Mouse (Mus musculus) kidney, postnatal 0 days (tissue): ENCODE results near the gene Nfe2l2. TPM values are rescaled to one million over a fixed set of nuclear protein-coding genes. Genes with fewer than 3 reads are reported as not detected.

ENCODE experiments used
- ATAC-seq: fragments of 200-750 bp; cut with Nextera tagmentation; replicated peaks from 2 replicates; pipeline ENCODE4 v1.8.0; 2017; ENCODE audit warnings: low read depth, moderate number of reproducible peaks, moderate TSS enrichment, moderate library complexity; ENCODE audit not compliant: low FRiP score
- DNase-seq: peaks from one replicate; pipeline ENCODE4 v3.0.0-alpha.2; 2016; ENCODE audit warnings: low spot score
- H3K27ac ChIP-seq: fragments of 300-500 bp; sonication (generic); 2 replicates; pipeline ENCODE4 v1.5.1; 2014; ENCODE audit warnings: mild to moderate bottlenecking
- H3K27me3 ChIP-seq: fragments of 300-500 bp; sonication (generic); 2 replicates; pipeline ENCODE4 v1.6.1; 2014; ENCODE audit warnings: low read length, mixed read lengths; ENCODE audit not compliant: insufficient read depth
- H3K36me3 ChIP-seq: fragments of 300-500 bp; sonication (generic); 2 replicates; pipeline ENCODE4 v1.6.1; 2014; ENCODE audit warnings: low read length, mixed read lengths; ENCODE audit not compliant: insufficient read depth
- H3K4me1 ChIP-seq: fragments of 300-500 bp; sonication (generic); replicated peaks from 2 replicates; pipeline ENCODE4 v1.6.1; 2014; ENCODE audit warnings: antibody characterized with exemption, low read length, mixed read lengths; ENCODE audit not compliant: insufficient read depth
- H3K4me2 ChIP-seq: fragments of 300-500 bp; sonication (generic); 2 replicates; pipeline ENCODE4 v1.6.1; 2014; ENCODE audit warnings: mild to moderate bottlenecking, low read length, moderate library complexity, mixed read lengths
- H3K4me3 ChIP-seq: fragments of 300-500 bp; sonication (generic); replicated peaks from 2 replicates; pipeline ENCODE4 v1.5.1; 2014; ENCODE audit warnings: low read depth, low read length
- H3K9ac ChIP-seq: fragments of 300-500 bp; sonication (generic); 2 replicates; pipeline ENCODE4 v1.6.1; 2014; ENCODE audit warnings: low read depth, low read length
- H3K9me3 ChIP-seq: fragments of 300-500 bp; sonication (generic); replicated peaks from 2 replicates; pipeline ENCODE4 v1.6.1; 2016; ENCODE audit warnings: low read length, inconsistent platforms, mixed read lengths
- CTCF ChIP-seq: IDR thresholded peaks from 2 replicates; pipeline ENCODE4 v1.5.1; 2016; ENCODE audit warnings: antibody characterized with exemption, low read depth, mild to moderate bottlenecking, moderate library complexity
- WGBS: fragments of 180-500 bp; shearing (Covaris S2); extraction: QIAGEN DNeasy Blood & Tissue Kit; methylation state at CpG from one replicate; pipeline ENCODE4 v1.1.7; 2014; 5-methylcytosine and 5-hydroxymethylcytosine counted together
- polyA plus RNA-seq: library from polyadenylated mRNA; unstranded; fragments of >200 nt; fragmentation: Nextera tagmentation; extraction: Ambion mirVana; gene quantifications from 2 replicates; pipeline ENCODE4 v1.2.1, GENCODE M21; 2015

The Nfe2l2 gene
- polyA plus RNA-seq: 96.6 and 97.0 TPM in 2 replicates

GRCm38 (mm10) chr2:75704234-75705161, at the start of gene Nfe2l2:
Nfe2l2 (minus strand) TSS chr2:75704641.
- Histone ChIP-seq H3K4me1 (peaks cover 22% of the 10 kb centered on the region), H3K36me3 (no peaks in the 10 kb centered on the region), H3K4me3 (peak within 1 kb of the TSS; percentile 78), H3K4me2 (peak within 1 kb of the TSS; percentile 75), H3K27me3 (no peaks in the 10 kb centered on the region), H3K9me3 (no peaks in the 10 kb centered on the region), H3K9ac (peak within 1 kb of the TSS; percentile 91), H3K27ac (peak within 1 kb of the TSS; percentile 99)
- under 1% methylated on average over 55 of the region's 58 CpGs for WGBS
- peak; percentile 66 for TF ChIP-seq CTCF
- ATAC-seq (peak; percentile 93), DNase-seq (peak; percentile 99)

- Histone ChIP-seq H3K4me1 (no peaks in the 10 kb centered on the region; the same call in 1 of the 2 replicates), H3K36me3 (no peaks in the 10 kb centered on the region), H3K4me3 (no peak overlapping the region), H3K9me3 (no peaks in the 10 kb centered on the region), H3K4me2 (no peak overlapping the region), H3K9ac (no peak overlapping the region), H3K27ac (no peak overlapping the region), H3K27me3 (no peaks in the 10 kb centered on the region)
- 84% methylated on average over 22 of the region's 22 CpGs for WGBS
- ATAC-seq: no peak
- no peak for TF ChIP-seq CTCF
- no peak for DNase-seq
Measured at GRCm38 (mm10) chr2:75752306-75753175, 48.1 kb upstream of the Nfe2l2 start.

- H3K9me3 ChIP-seq: no peaks in the 10 kb centered on the region
- WGBS: 20% methylated on average over 6 of the region's 6 CpGs
- no peak for ATAC-seq
- H3K9ac ChIP-seq: no peak overlapping the region
- H3K27ac ChIP-seq: no peak overlapping the region
- H3K36me3 ChIP-seq: no peaks in the 10 kb centered on the region
- no peak overlapping the region for H3K4me2 ChIP-seq
- no peak overlapping the region for H3K4me3 ChIP-seq
- H3K27me3 ChIP-seq: no peaks in the 10 kb centered on the region
- no peaks in the 10 kb centered on the region; the same call in 1 of the 2 replicates for H3K4me1 ChIP-seq
- DNase-seq: no peak
- no peak for TF ChIP-seq CTCF
Measured at GRCm38 (mm10) chr2:75751896-75752295, 47.5 kb upstream of the Nfe2l2 start.

GRCm38 (mm10) chr2:75750869-75751268, 46.4 kb upstream of the Nfe2l2 start:
- no peaks in the 10 kb centered on the region for H3K27me3 ChIP-seq
- no peak overlapping the region for H3K27ac ChIP-seq
- no peaks in the 10 kb centered on the region for H3K9me3 ChIP-seq
- H3K4me1 ChIP-seq: no peaks in the 10 kb centered on the region
- no peaks in the 10 kb centered on the region for H3K36me3 ChIP-seq
- ATAC-seq (no peak), DNase-seq (no peak)
- H3K4me3 ChIP-seq: no peak overlapping the region
- H3K9ac ChIP-seq: no peak overlapping the region
- WGBS: 84% methylated on average over 10 of the region's 10 CpGs
- no peak overlapping the region for H3K4me2 ChIP-seq
- TF ChIP-seq CTCF: no peak

- no peaks in the 10 kb centered on the region for H3K9me3 ChIP-seq
- H3K27ac ChIP-seq: no peak overlapping the region
- WGBS: 77% methylated on average over 2 of the region's 2 CpGs
- H3K4me3 ChIP-seq: no peak overlapping the region
- no peak for TF ChIP-seq CTCF
- H3K4me1 ChIP-seq: no peaks in the 10 kb centered on the region
- no peak for ATAC-seq
- H3K4me2 ChIP-seq: no peak overlapping the region
- H3K27me3 ChIP-seq: no peaks in the 10 kb centered on the region
- H3K36me3 ChIP-seq: no peaks in the 10 kb centered on the region
- no peak for DNase-seq
- no peak overlapping the region for H3K9ac ChIP-seq
Measured at GRCm38 (mm10) chr2:75750043-75750718, 45.7 kb upstream of the Nfe2l2 start.

- no peaks in the 10 kb centered on the region for H3K4me1 ChIP-seq
- H3K9me3 ChIP-seq: no peaks in the 10 kb centered on the region
- H3K36me3 ChIP-seq: no peaks in the 10 kb centered on the region
- TF ChIP-seq CTCF: no peak
- H3K9ac ChIP-seq: no peak overlapping the region
- ATAC-seq: no peak
- 91% methylated on average over 6 of the region's 6 CpGs for WGBS
- no peak for DNase-seq
- no peaks in the 10 kb centered on the region for H3K27me3 ChIP-seq
- H3K4me3 ChIP-seq: no peak overlapping the region
- no peak overlapping the region for H3K4me2 ChIP-seq
- no peak overlapping the region for H3K27ac ChIP-seq
Measured at GRCm38 (mm10) chr2:75748841-75749240, 44.4 kb upstream of the Nfe2l2 start.
